Mouse (Mus musculus) fat pad, adult 2 months (tissue): ENCODE results near the gene Atp5h.

Source experiments
- DNase-seq: peaks from one replicate; pipeline ENCODE4 v3.0.0-alpha.2; 2011; ENCODE audit warnings: low read depth, low spot score; ENCODE audit errors: extremely low read depth

Gene Atp5h

GRCm38 (mm10) chr11:115439326-115439725, 19.6 kb upstream of the Atp5h start:
- no peak for DNase-seq

GRCm38 (mm10) chr11:115437571-115438122, 17.9 kb upstream of the Atp5h start:
- no peak for DNase-seq

- no peak for DNase-seq
Observed at GRCm38 (mm10) chr11:115435596-115436337, 16.0 kb upstream of the Atp5h start.

- no peak for DNase-seq
Observed at GRCm38 (mm10) chr11:115433342-115433741, 13.6 kb upstream of the Atp5h start.

GRCm38 (mm10) chr11:115432814-115433213, 13.1 kb upstream of the Atp5h start:
- DNase-seq = no peak

- no peak for DNase-seq
Observed at GRCm38 (mm10) chr11:115430561-115430960, 10.8 kb upstream of the Atp5h start.

GRCm38 (mm10) chr11:115429307-115429706, 9.5 kb upstream of the Atp5h start:
- DNase-seq = no peak

GRCm38 (mm10) chr11:115427482-115428331, 7.9 kb upstream of the Atp5h start:
- DNase-seq = no peak

- DNase-seq = no peak
Observed at GRCm38 (mm10) chr11:115425671-115426070, 5.9 kb upstream of the Atp5h start.

GRCm38 (mm10) chr11:115424666-115425065, 4.9 kb upstream of the Atp5h start:
- DNase-seq = no peak

- DNase-seq = no peak
Observed at GRCm38 (mm10) chr11:115423091-115423490, 3.3 kb upstream of the Atp5h start.

GRCm38 (mm10) chr11:115421972-115422371, 2.2 kb upstream of the Atp5h start:
- DNase-seq = no peak

GRCm38 (mm10) chr11:115421328-115421727, 1.6 kb upstream of the Atp5h start:
- no peak for DNase-seq

GRCm38 (mm10) chr11:115420336-115421190, 801 bp upstream of the Atp5h start:
- no peak for DNase-seq

GRCm38 (mm10) chr11:115409556-115409955, 10.2 kb downstream of the Atp5h start:
- no peak for DNase-seq

GRCm38 (mm10) chr11:115408266-115408920, 11.4 kb downstream of the Atp5h start:
- no peak for DNase-seq

GRCm38 (mm10) chr11:115406858-115407401, 12.8 kb downstream of the Atp5h start:
- DNase-seq = no peak

- no peak for DNase-seq
Observed at GRCm38 (mm10) chr11:115405723-115406122, 14.0 kb downstream of the Atp5h start.

- no peak for DNase-seq
Observed at GRCm38 (mm10) chr11:115403338-115404124, 16.2 kb downstream of the Atp5h start, which contains the start of gene Mrpl58. TSS of gene Mrpl58 (plus strand) at chr11:115403752.
